Mouse (Mus musculus) spleen, adult 2 months (tissue): ENCODE results near the gene Mocs3.

Experiments used
- CTCF ChIP-seq: fragments of 200-500 bp; IDR thresholded peaks from 2 replicates; pipeline ENCODE4 v1.5.1; 2011; ENCODE audit warnings: mild to moderate bottlenecking, inconsistent platforms; ENCODE audit not compliant: insufficient read depth, insufficient read length, insufficient replicate concordance; ENCODE audit errors: extremely low read depth
- POLR2A ChIP-seq: fragments of 200-500 bp; IDR thresholded peaks from 2 replicates; pipeline ENCODE4 v1.6.1; 2011; ENCODE audit warnings: low read depth, low read length, inconsistent platforms

DNA sequence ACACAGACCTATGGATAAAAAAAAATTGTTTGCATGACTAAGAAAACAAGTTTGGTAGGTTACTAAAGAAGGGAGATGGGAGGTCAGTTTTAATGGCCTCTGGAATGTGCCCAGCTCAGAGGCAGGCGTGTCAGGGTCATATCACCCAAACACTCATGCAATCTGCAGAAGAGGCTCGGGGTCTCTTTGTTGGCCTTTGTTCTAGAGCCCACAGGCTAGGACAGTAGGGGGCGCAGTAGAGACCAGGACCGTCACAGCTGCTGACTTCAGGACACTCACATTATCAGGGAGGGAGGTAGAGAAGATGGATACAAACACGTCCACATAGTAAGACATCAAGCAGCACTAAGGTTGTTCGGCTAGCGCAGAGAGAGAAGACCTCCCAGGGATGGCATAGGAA, 37.6 kb downstream of the Mocs3 start:
- TF ChIP-seq CTCF (no peak), POLR2A (no peak)
